Mouse (Mus musculus): Measurements from ENCODE around the gene Nckap5. TPM values are rescaled to one million over a fixed set of nuclear protein-coding genes. Genes with fewer than 3 reads are reported as not detected.

Nckap5 gene
- total and polyA plus RNA-seq, 3 experiments, result not detected

DNA sequence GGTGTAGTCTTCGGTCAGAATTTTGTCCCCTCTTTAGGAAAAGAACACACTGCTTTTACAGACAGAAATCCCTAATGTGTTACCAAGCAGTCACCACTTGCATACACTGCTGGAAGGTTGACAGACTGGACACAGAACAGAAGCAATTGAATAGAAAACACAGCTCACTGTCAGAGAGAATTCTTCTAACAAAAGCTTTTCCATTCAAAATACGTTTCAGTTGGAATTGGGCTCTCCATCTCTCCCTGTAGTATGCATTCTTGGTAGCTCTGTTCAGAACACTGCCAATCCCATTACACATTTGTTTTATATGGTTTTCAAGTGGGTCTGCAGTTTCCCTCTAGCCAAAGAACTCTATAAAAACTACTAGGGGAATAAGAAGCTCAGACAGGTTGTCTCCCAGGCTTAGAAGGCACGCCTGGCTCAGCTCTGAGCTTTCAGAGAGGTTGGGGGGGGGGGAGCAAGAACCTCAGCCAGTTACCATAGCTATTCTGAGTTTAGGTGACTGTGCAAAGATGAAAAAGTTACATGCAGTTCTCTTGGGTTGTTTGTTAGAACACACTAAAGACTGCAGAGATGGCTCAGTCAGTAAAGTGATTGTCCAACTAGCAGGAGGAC lies 23.5 kb downstream of the Nckap5 start:
- no peak for DNase-seq (ENCODE audit: extremely low read depth)
- Histone ChIP-seq H3K9me3 (replicated peaks; ENCODE audit: low read length) (no peaks in the 10 kb centered on the region), H3K4me2 (ENCODE audit: insufficient read depth, low read depth, poor library complexity, severe bottlenecking) (no peak overlapping the region), H3K27me3 (replicated peaks) (no peaks in the 10 kb centered on the region), H3K79me2 (replicated peaks; ENCODE audit: control insufficient read depth, extremely low read depth, insufficient read depth, poor library complexity, severe bottlenecking) (no peaks in the 10 kb centered on the region), H3K36me3 (replicated peaks in 1 of 2; ENCODE audit: control insufficient read depth in 1 of 2, insufficient read depth in 1 of 2, low read length in 1 of 2) (no peaks in the 10 kb centered on the region), H3K9ac (ENCODE audit: insufficient read depth, low read depth) (no peak overlapping the region), H3K27ac (ENCODE audit: insufficient read depth, low read depth) (no peak overlapping the region), H3K4me3 (replicated peaks in 1 of 3; ENCODE audit: low read depth in 2 of 3, low read length in 2 of 3, poor library complexity in 1 of 3) (no peak overlapping the region), H3K4me1 (ENCODE audit: control insufficient read depth in 1 of 2, insufficient read depth in 2 of 2) (no peaks in the 10 kb centered on the region)
- in situ Hi-C loops (cut with MboI; ENCODE audit: low pct_ligation_motif_present, low pct_unique_long_range_greater_than_20kb, low sequenced_read_pairs), result no loop called here
- dilution Hi-C loops (cut with MboI; ENCODE audit: extremely low pct_ligation_motif_present, extremely low pct_unique_long_range_greater_than_20kb, low sequenced_read_pairs), result no loop called here
- TF ChIP-seq RCOR1 (conservative IDR thresholded peaks at IDR 0.05; ENCODE audit: low read depth, low read length), result no peak
- no peak for TF ChIP-seq ZC3H11A (IDR thresholded peaks at IDR 0.05; ENCODE audit: low read depth, low read length)
- no peak for TF ChIP-seq TBP (conservative IDR thresholded peaks at IDR 0.05; ENCODE audit: low read depth, low read length)

DNA sequence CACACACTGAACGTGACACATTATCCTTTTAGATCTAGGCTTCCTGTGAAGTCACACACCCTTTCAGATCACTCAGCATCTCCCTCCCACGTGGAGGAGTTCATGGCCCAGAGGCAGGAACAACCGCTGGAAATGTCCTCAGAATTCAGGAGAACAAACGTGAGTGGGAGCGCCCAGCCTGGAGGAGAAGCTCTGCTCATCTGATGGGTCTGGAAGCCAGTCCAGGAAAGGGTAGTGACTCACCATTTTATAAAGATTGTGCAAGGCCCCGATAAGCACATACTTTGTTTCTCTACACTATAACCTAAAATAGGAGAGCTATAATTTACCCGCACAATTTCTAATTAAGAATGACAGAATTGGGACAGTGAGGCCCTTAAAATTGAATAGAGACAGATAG lies 24.1 kb downstream of the Nckap5 start:
- DNase-seq (ENCODE audit: extremely low read depth), result no peak
- no peaks in the 10 kb centered on the region for H3K27me3 ChIP-seq (replicated peaks)
- H3K79me2 ChIP-seq (replicated peaks; ENCODE audit: control insufficient read depth, extremely low read depth, insufficient read depth, poor library complexity, severe bottlenecking), result no peaks in the 10 kb centered on the region
- TF ChIP-seq MAFK (IDR thresholded peaks at IDR 0.05; ENCODE audit: insufficient replicate concordance, low read length) (no peak), POLR2A (IDR thresholded peaks at IDR 0.05; ENCODE audit: low read depth, low read length) (no peak), CTCF (conservative IDR thresholded peaks at IDR 0.05 in 1 of 2, IDR thresholded peaks at IDR 0.05 in 1 of 2; ENCODE audit: low read depth in 2 of 2, low read length in 2 of 2) (no peak), RCOR1 (conservative IDR thresholded peaks at IDR 0.05; ENCODE audit: low read depth, low read length) (no peak), USF2 (conservative IDR thresholded peaks at IDR 0.05; ENCODE audit: low read depth, low read length) (no peak), CHD1 (IDR thresholded peaks at IDR 0.05; ENCODE audit: low read depth, low read length) (no peak), SIN3A (IDR thresholded peaks at IDR 0.05; ENCODE audit: low read length) (no peak), SMC3 (IDR thresholded peaks at IDR 0.05; ENCODE audit: low read depth, low read length) (no peak), HCFC1 (IDR thresholded peaks at IDR 0.05; ENCODE audit: low read depth, low read length) (no peak), KAT2A (IDR thresholded peaks at IDR 0.05; ENCODE audit: insufficient replicate concordance, low read length) (no peak), USF1 (IDR thresholded peaks at IDR 0.05; ENCODE audit: low read depth, low read length) (no peak), ELF1 (IDR thresholded peaks at IDR 0.05; ENCODE audit: low read depth, low read length) (no peak), BHLHE40 (IDR thresholded peaks at IDR 0.05; ENCODE audit: low read depth, low read length) (no peak)
- dilution Hi-C loops (cut with MboI; ENCODE audit: extremely low pct_ligation_motif_present, extremely low pct_unique_long_range_greater_than_20kb, low sequenced_read_pairs) (no loop called here), in situ Hi-C loops (cut with MboI; ENCODE audit: low pct_ligation_motif_present, low pct_unique_long_range_greater_than_20kb, low sequenced_read_pairs) (no loop called here)
- no peaks in the 10 kb centered on the region for H3K36me3 ChIP-seq (replicated peaks in 1 of 2; ENCODE audit: control insufficient read depth in 1 of 2, insufficient read depth in 1 of 2, low read length in 1 of 2)
- H3K4me3 ChIP-seq (replicated peaks in 1 of 3; ENCODE audit: low read depth in 2 of 3, low read length in 2 of 3, poor library complexity in 1 of 3), result no peak overlapping the region
- no peak overlapping the region for H3K4me2 ChIP-seq (ENCODE audit: insufficient read depth, low read depth, poor library complexity, severe bottlenecking)
- no peak overlapping the region for H3K9ac ChIP-seq (ENCODE audit: insufficient read depth, low read depth)
- no peaks in the 10 kb centered on the region for H3K9me3 ChIP-seq (replicated peaks; ENCODE audit: low read length)
- no peak overlapping the region for H3K27ac ChIP-seq (ENCODE audit: insufficient read depth, low read depth)
- no peaks in the 10 kb centered on the region for H3K4me1 ChIP-seq (ENCODE audit: control insufficient read depth in 1 of 2, insufficient read depth in 2 of 2)

DNA sequence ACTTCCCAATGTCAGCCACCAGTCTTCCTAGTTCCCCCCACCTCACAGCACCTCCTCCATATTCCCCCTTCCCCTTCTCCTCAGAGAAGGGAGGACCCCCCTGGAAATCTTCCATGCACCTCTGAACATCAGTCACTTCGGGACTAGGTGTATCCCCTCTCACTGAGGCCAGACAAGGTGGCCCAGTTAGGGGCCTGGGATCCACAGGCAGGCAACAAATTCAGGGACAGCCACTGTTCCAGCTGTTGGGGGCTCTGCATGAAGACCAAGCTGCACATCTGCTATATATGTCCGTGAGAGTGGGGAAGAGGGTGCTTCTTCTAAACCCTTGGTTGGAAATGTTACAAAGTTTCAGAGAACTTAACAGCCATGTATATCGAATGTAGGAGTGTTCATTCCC lies 28.2 kb downstream of the Nckap5 start:
- Histone ChIP-seq H3K4me2 (ENCODE audit: insufficient read depth, low read depth, poor library complexity, severe bottlenecking) (no peak overlapping the region), H3K9ac (ENCODE audit: insufficient read depth, low read depth) (no peak overlapping the region), H3K4me3 (replicated peaks in 1 of 3; ENCODE audit: low read depth in 2 of 3, low read length in 2 of 3, poor library complexity in 1 of 3) (no peak overlapping the region), H3K27me3 (replicated peaks) (no peaks in the 10 kb centered on the region), H3K4me1 (ENCODE audit: control insufficient read depth in 1 of 2, insufficient read depth in 2 of 2) (no peaks in the 10 kb centered on the region), H3K36me3 (replicated peaks in 1 of 2; ENCODE audit: control insufficient read depth in 1 of 2, insufficient read depth in 1 of 2, low read length in 1 of 2) (no peaks in the 10 kb centered on the region), H3K27ac (ENCODE audit: insufficient read depth, low read depth) (no peak overlapping the region), H3K79me2 (replicated peaks; ENCODE audit: control insufficient read depth, extremely low read depth, insufficient read depth, poor library complexity, severe bottlenecking) (no peaks in the 10 kb centered on the region), H3K9me3 (replicated peaks; ENCODE audit: low read length) (no peaks in the 10 kb centered on the region)
- dilution Hi-C loops (cut with MboI; ENCODE audit: extremely low pct_ligation_motif_present, extremely low pct_unique_long_range_greater_than_20kb, low sequenced_read_pairs), result no loop called here
- TF ChIP-seq NELFE (IDR thresholded peaks at IDR 0.05; ENCODE audit: low read depth, low read length) (no peak), ELF1 (IDR thresholded peaks at IDR 0.05; ENCODE audit: low read depth, low read length) (no peak), BHLHE40 (IDR thresholded peaks at IDR 0.05; ENCODE audit: low read depth, low read length) (no peak), HCFC1 (IDR thresholded peaks at IDR 0.05; ENCODE audit: low read depth, low read length) (no peak), CHD2 (IDR thresholded peaks at IDR 0.05; ENCODE audit: low read length) (no peak), ZC3H11A (IDR thresholded peaks at IDR 0.05; ENCODE audit: low read depth, low read length) (no peak), ETS1 (conservative IDR thresholded peaks at IDR 0.05; ENCODE audit: low read depth, low read length) (no peak), SIN3A (IDR thresholded peaks at IDR 0.05; ENCODE audit: low read length) (no peak), RAD21 (IDR thresholded peaks at IDR 0.05; ENCODE audit: low read depth, low read length) (no peak), MAZ (IDR thresholded peaks at IDR 0.05; ENCODE audit: low read depth, low read length) (no peak), EP300 (IDR thresholded peaks at IDR 0.05; ENCODE audit: low read length) (no peak), SMC3 (IDR thresholded peaks at IDR 0.05; ENCODE audit: low read depth, low read length) (no peak), GABPA (IDR thresholded peaks at IDR 0.05; ENCODE audit: insufficient replicate concordance, low read depth, low read length) (no peak), TCF12 (IDR thresholded peaks at IDR 0.05; ENCODE audit: low read depth, low read length) (no peak), TBP (conservative IDR thresholded peaks at IDR 0.05; ENCODE audit: low read depth, low read length) (no peak)
- DNase-seq (ENCODE audit: extremely low read depth), result no peak
- in situ Hi-C loops (cut with MboI; ENCODE audit: low pct_ligation_motif_present, low pct_unique_long_range_greater_than_20kb, low sequenced_read_pairs), result no loop called here
